Mouse (Mus musculus) heart, postnatal 14 days (tissue): Measurements from ENCODE around the gene Dgkg. TPM values are rescaled to one million over a fixed set of nuclear protein-coding genes. Genes with fewer than 3 reads are reported as not detected.

Experiments used
- DNase-seq, 2 experiments: peaks; one replicate each; pipeline ENCODE4 v3.0.0; 2021 to 2022
- intact Hi-C: fragments of 180-260 bp; cut with DNase I; formaldehyde crosslinking; loops from one replicate; pipeline ENCODE4 v1.15.1; 2025
- total RNA-seq, 2 experiments: library from RNA; stranded (reverse); gene quantifications; 2 replicates each; pipeline ENCODE4 v1.2.3; 2021

Gene Dgkg
- total RNA-seq, 2 experiments from 2014 or later, result 0.57 to 0.83 TPM

GRCm38 (mm10) chr16:22505656-22506055 lies 151.4 kb downstream of the Dgkg start:
- intact Hi-C loops, result no loop called here
- DNase-seq, result no peak

- peak; percentile 60 to 69 for DNase-seq
- intact Hi-C loops, result no loop called here
Observed at GRCm38 (mm10) chr16:22504851-22505250, 152.2 kb downstream of the Dgkg start.

GRCm38 (mm10) chr16:22504049-22504448 lies 153.0 kb downstream of the Dgkg start:
- peak; percentile 32 to 35 for DNase-seq
- intact Hi-C loops, result no loop called here

- no peak for DNase-seq
- intact Hi-C loops, result no loop called here
Observed at GRCm38 (mm10) chr16:22503467-22503866, 153.6 kb downstream of the Dgkg start.

- intact Hi-C loops, result no loop called here
- no peak for DNase-seq
Observed at GRCm38 (mm10) chr16:22501855-22502254, 155.2 kb downstream of the Dgkg start.

GRCm38 (mm10) chr16:22500561-22500960 lies 156.5 kb downstream of the Dgkg start:
- intact Hi-C loops, result no loop called here
- DNase-seq, result no peak

- DNase-seq, result peak; percentile 22 to 37
- intact Hi-C loops, result loop anchor here (2.0 kb wide), 1 partner anchor 57 kb away; no protein-coding TSS in a partner anchor
Observed at GRCm38 (mm10) chr16:22499951-22500350, 157.1 kb downstream of the Dgkg start.

DNA sequence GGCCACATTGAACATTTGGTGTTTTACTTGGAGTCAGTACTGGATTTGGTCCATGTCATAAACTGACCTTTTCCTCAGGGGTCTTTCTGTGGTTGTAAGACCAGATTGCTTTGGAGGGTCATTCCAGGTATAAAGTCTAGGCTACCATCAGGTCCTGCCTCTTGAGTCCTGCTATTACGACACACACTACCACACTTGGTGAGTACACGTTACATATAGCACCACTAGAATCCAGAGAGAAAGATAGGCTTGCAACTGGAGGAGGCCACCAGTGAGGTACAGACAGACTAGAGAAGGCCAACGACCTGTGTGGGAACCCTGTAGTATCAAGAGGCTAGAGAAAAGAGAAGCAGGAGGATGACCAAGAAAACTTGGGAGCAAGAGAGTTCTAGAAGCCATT lies 157.6 kb downstream of the Dgkg start:
- DNase-seq, result no peak
- intact Hi-C loops, result loop anchor here (2.0 kb wide), 1 partner anchor 57 kb away; no protein-coding TSS in a partner anchor

- no peak for DNase-seq
- intact Hi-C loops, result loop anchor here (2.0 kb wide), 1 partner anchor 55 kb away; no protein-coding TSS in a partner anchor
Observed at GRCm38 (mm10) chr16:22497976-22498375, 159.0 kb downstream of the Dgkg start.

GRCm38 (mm10) chr16:22495259-22495658 lies 161.8 kb downstream of the Dgkg start:
- intact Hi-C loops, result no loop called here
- DNase-seq, result no peak

- DNase-seq, result peak; percentile 25 to 35
- intact Hi-C loops, result no loop called here
Observed at GRCm38 (mm10) chr16:22494815-22495214, 162.2 kb downstream of the Dgkg start.

- intact Hi-C loops, result no loop called here
- DNase-seq, result no peak
Observed at GRCm38 (mm10) chr16:22493396-22493795, 163.6 kb downstream of the Dgkg start.

GRCm38 (mm10) chr16:22491446-22492166 lies 165.4 kb downstream of the Dgkg start:
- no peak for DNase-seq
- intact Hi-C loops, result no loop called here

DNA sequence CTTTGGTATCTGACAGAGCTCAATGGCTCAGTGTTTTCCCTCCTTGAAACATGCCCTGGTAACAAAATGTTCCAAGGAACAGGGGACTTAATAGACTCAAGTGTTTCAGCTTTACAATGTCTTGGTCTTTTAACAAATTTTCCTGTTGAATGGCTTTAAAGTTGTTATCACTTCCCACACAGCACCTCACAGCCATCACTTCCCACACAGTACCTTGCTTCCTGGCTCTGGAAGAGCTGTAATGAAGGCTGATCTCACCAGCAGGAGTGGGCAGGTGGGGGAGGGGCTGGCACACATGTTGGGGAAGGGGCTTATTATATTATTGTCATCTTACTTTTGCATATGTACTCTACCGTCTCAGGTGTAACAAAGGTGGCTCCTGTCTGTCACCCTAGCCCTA lies 173.1 kb downstream of the Dgkg start:
- DNase-seq, result no peak
- intact Hi-C loops, result no loop called here

DNA sequence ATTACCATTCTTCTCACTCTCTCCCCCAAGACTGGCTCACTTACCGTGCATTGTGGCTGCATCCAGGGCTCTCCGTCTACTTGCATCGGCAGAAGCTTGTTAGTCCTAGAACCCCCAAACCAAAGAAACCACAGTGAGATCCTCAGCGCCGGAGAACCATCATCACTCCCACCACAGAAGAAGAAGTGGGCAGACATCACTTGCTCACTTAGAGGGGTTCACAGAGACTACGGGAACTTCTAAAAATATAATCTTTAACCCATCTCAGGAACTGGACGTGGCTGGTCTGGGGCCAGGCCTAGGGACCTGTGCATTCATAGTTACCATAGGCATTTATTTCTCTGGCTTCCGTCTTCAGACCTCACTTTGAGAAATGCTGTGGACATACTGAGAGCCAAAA lies 177.7 kb downstream of the Dgkg start:
- intact Hi-C loops, result no loop called here
- no peak for DNase-seq

DNA sequence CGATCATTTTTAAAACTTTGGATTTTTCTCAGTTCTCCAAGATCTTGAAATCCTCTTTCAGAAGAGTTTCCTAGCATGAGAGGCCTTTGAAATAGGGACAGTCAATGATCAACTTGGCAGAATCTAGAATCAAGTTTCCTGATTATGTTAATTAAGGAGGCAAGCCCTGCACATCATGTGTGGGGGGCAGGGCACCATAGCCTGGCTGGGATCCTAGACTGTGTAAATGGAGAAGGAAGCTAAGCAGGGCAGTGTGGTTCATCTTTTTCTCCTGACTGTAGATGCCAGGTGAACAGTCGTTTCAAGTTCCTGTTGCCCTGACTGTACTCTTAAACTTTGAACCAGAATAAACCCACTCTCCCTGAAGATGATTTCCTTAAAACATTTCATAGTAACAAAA lies 185.3 kb downstream of the Dgkg start:
- intact Hi-C loops, result no loop called here
- no peak for DNase-seq

- DNase-seq, result no peak
Observed at GRCm38 (mm10) chr16:22469385-22469784, 187.6 kb downstream of the Dgkg start.

GRCm38 (mm10) chr16:22467111-22467510 lies 189.9 kb downstream of the Dgkg start:
- no peak for DNase-seq
- intact Hi-C loops, result no loop called here

More at GRCm38 (mm10) chr16:22469385-22469784, 187.6 kb downstream of the Dgkg start:
- intact Hi-C loops, result no loop called here

DNA sequence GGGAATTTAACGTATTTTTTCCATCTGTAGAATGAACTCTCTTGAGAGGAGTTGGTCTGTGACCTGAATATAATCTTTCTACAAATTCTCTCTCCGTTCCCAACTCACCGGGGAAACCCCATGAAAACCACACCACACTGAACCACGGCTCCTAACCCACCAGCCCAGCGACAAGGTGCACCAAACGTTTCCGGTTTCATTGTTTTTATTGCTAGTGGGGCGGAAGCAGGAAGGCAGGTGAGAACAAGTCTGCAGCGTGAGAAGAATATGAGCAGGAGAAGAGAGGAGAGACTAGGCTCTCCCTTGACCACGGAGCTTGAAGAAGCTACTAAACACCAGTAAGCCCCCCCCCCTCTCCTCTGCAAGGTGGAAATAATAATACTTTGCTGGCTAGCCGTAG lies 190.6 kb downstream of the Dgkg start:
- intact Hi-C loops, result no loop called here

GRCm38 (mm10) chr16:22462220-22462619 lies 194.8 kb downstream of the Dgkg start:
- intact Hi-C loops, result no loop called here
- DNase-seq, result no peak

More for the DNA sequence above, 190.6 kb downstream of the Dgkg start:
- no peak for DNase-seq

GRCm38 (mm10) chr16:22461728-22462127 lies 195.3 kb downstream of the Dgkg start:
- intact Hi-C loops, result no loop called here
- DNase-seq, result no peak

DNA sequence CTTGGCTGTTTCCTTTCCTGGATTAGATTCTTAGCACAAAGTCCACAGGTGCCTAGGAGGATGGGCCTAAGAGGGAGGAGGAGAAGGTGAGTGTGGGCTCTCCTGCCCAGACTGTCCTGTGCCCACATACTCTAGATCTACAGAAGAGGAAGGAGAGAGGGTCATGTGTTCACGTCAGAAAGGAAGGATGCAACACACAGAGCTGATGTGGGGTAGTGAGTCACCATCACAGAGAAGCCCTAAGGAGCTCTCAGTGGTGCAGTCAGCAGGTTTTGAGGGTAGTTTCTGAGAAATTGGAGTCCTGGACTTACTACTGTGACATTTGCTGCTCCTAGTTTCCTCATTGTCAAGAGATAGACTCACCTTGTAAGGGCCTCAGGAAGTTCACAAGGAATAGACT lies 196.1 kb downstream of the Dgkg start:
- intact Hi-C loops, result no loop called here
- DNase-seq, result no peak
